Mouse (Mus musculus) kidney, adult 11 months (tissue): Measurements from ENCODE around the gene Rps3a1.
"Not testable (repeated sequence)": the region's sequence is repeated elsewhere in the genome, so short reads cannot be mapped to it uniquely, and the experiment has no call there.

Source experiments
- DNase-seq: peaks from one replicate; pipeline ENCODE4 v3.0.0; 2022

Rps3a1 gene

GRCm38 (mm10) chr3:86112766-86113165 is 29.7 kb downstream of the Rps3a1 start:
- no peak for DNase-seq

GRCm38 (mm10) chr3:86110077-86110476 is 32.4 kb downstream of the Rps3a1 start:
- DNase-seq, result peak; percentile 39

- DNase-seq, result no peak
These were observed 33.4 kb downstream of the Rps3a1 start for GRCm38 (mm10) chr3:86109099-86109498.

GRCm38 (mm10) chr3:86108576-86108975 is 33.9 kb downstream of the Rps3a1 start:
- DNase-seq, result no peak

- no peak for DNase-seq
These were observed 34.6 kb downstream of the Rps3a1 start for GRCm38 (mm10) chr3:86107637-86108539.

- DNase-seq, result no peak
These were observed 36.3 kb downstream of the Rps3a1 start for GRCm38 (mm10) chr3:86106086-86106632.

- DNase-seq, result no peak
These were observed 37.6 kb downstream of the Rps3a1 start for GRCm38 (mm10) chr3:86104909-86105308.

GRCm38 (mm10) chr3:86104433-86104832 is 38.1 kb downstream of the Rps3a1 start:
- not testable (repeated sequence) for DNase-seq

GRCm38 (mm10) chr3:86103449-86104291 is 38.8 kb downstream of the Rps3a1 start:
- DNase-seq, result no peak

- no peak for DNase-seq
These were observed 40.5 kb downstream of the Rps3a1 start for GRCm38 (mm10) chr3:86101956-86102355.

- DNase-seq, result no peak
These were observed 48.6 kb downstream of the Rps3a1 start for GRCm38 (mm10) chr3:86093907-86094306.

GRCm38 (mm10) chr3:86093213-86093845 is 49.2 kb downstream of the Rps3a1 start:
- no peak for DNase-seq
